Mouse (Mus musculus): ENCODE data around the gene Ptpn14.

Ptpn14 gene

GRCm38 (mm10) chr1:189863727-189864126, 135.7 kb downstream of the Ptpn14 start:
- intact Hi-C loops (cut with DNase I) = no loop called here

GRCm38 (mm10) chr1:189864301-189864700, 136.2 kb downstream of the Ptpn14 start:
- intact Hi-C loops (cut with DNase I) = no loop called here

- intact Hi-C loops (cut with DNase I) = no loop called here
Observed at GRCm38 (mm10) chr1:189864846-189865560, 136.9 kb downstream of the Ptpn14 start.

DNA sequence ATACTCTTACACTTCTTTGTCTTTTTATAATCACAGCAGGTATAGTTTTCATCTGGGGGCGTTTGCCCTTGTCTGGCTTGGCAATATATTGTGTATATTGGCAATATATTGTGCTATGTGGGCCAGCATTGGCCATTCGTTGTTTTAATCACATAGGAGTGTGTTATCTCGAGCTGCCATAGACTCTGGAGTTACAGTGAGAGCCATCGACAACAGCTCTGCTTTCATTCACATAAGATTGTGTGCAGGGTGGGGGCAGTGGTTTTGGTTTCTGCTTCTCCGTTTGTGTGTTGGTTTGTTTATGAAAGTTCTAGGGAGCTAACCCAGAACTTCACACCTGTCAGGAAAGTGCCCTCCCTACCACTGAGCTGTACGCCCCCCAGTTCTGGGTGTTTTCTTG, 138.6 kb downstream of the Ptpn14 start:
- intact Hi-C loops (cut with DNase I) = no loop called here

DNA sequence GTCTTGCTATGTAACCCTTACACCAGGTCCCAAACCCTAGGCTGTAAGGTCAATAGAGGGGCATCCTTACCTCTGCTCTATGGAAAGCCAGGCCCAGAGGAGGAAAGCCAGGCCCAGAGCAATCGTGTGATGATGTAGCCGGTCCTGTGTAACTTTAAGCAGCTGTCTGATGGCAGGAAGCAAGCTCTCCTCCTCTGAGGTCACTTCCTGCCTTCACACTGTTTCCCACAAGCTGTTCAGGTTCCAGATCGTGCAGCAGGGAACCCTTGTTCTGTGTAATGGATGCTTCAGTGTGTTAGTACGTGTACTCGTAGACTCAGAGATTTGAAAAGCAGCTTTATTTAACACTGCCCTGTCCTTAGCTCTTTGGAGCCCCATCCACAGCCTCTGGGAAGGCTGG, 139.0 kb downstream of the Ptpn14 start:
- intact Hi-C loops (cut with DNase I) = no loop called here

- intact Hi-C loops (cut with DNase I) = no loop called here
Observed at GRCm38 (mm10) chr1:189867497-189867896, 139.4 kb downstream of the Ptpn14 start.

DNA sequence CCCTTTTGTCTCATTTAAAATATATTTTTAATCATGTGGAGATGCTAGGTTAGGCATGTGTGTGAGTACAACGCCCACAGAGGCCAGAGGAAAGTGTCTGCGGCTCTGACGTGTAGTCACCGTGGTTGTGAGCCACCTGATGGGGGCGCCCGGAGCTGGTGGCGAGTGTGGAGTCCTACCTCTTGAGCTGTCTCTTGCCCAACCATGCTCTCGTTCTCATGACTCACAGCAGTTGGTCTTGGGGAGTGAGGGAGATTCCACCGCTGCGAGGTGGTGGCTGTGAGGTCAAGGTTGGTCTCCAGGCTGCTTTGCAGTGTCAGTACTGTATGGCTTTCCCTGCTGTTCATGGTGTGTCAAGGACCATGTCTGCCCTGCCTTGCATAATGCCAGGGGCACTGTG, 140.0 kb downstream of the Ptpn14 start:
- intact Hi-C loops (cut with DNase I) = no loop called here

DNA sequence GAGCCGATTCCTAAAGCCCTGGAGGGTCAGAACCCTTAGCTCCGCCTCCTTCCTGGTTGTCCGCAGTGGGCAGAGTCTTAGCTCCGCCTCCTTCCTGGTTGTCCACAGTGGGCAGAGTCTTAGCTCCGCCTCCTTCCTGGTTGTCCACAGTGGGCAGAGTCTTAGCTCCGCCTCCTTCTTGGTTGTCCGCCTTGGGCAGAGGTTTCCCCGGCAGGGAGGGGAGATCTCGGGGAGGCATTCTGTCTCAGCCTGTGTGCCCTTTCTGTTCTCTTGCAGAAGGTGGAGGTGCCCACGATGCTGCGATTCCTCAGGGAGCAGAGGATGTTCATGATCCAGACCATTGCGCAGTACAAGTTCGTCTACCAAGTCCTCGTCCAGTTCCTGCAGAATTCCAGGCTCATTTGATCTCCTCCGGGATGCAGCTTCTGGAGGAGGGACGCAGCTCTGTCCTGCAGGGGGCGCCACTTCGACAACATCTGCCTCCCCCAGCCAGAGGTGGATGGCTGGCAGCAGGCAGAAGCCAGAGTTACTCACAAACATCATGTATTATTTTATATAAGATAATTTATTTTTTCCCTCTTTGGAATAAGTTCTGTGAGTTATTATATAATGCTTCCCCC, 141.7 kb downstream of the Ptpn14 start:
- intact Hi-C loops (cut with DNase I) = no loop called here

GRCm38 (mm10) chr1:189870539-189870938, 142.5 kb downstream of the Ptpn14 start:
- intact Hi-C loops (cut with DNase I) = no loop called here

DNA sequence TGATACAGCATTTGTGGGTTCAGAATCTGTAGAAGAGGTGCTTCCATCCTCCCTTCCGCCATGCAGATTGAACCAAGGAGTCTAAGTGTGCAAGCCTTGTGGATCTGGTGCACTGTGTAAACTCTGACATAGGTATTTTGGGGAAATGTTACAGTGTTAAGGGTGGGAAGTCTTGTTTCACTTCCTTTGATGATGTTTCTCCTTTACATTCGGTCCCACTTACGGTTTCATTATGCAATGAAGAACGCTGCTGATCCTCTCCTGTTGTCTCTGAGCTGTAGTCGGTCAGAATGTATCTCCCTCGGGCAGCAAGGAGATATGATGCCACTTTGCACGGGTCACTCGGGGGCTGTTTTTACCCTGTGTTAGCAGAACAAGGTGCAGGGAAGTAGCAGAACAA, 143.6 kb downstream of the Ptpn14 start:
- intact Hi-C loops (cut with DNase I) = no loop called here

- intact Hi-C loops (cut with DNase I) = no loop called here
Observed at GRCm38 (mm10) chr1:189872050-189872449, 144.0 kb downstream of the Ptpn14 start.

DNA sequence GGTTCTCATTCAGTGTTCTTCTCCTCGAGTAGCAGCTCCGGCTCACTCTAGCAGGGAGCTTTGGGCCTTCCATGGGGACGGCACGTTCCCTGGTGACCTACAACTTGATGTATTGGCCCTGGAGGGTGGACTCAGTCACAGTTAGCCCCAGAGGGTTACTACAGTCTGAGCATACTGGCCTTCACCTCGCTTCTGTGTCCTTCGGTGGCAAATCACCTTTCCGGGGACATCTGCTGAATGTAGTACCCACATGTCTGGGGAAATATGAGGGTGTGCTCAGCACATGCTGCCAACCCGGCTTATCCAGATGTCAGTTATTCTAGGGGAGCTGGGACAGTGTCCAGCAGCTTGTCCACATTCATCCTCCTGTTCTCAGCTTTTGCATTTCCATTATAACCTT, 145.5 kb downstream of the Ptpn14 start:
- intact Hi-C loops (cut with DNase I) = no loop called here

- intact Hi-C loops (cut with DNase I) = no loop called here
Observed at GRCm38 (mm10) chr1:189875439-189875861, 147.4 kb downstream of the Ptpn14 start.

DNA sequence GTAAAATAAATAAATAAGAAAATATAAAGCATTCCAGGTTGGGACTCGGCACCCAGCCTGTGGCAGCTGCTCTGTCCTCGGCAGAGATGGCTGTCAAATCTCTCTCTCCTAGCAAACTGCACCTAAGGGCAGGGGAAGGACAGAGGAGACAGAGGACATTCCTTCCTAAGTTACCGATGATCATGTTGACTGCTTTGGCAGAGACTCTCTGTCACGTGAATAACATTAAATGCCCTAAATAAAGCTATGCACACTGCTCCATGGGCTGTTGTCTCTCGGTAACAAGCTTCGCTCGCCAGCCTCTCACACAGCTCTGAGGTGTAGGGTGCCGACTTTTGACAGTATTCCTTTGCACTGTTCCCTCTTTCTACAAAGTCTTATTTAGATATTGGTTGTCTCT, 148.1 kb downstream of the Ptpn14 start:
- intact Hi-C loops (cut with DNase I) = no loop called here

GRCm38 (mm10) chr1:189879212-189879611, 151.1 kb downstream of the Ptpn14 start:
- intact Hi-C loops (cut with DNase I) = no loop called here

DNA sequence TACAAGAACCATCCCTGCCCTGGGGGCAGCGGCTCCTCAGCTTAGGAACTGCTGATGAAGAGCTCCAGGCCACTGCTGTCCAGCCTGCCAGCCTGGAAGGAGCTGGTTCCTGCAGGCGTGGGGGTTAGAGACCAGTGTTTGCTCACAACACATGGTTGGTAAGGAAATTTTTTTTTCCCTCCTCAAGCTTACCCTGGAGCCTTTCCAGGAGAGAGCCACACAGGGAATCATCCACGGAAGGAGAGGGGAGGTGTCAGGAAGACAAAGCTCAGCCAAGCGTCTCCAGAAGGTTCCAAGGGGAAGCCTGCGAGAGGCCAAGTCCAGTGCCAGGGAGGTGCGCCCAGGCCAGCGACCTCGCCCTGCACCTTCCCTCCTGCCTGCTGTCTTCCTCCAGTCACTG, 151.9 kb downstream of the Ptpn14 start:
- intact Hi-C loops (cut with DNase I) = no loop called here

- intact Hi-C loops (cut with DNase I) = no loop called here
Observed at GRCm38 (mm10) chr1:189880745-189881144, 152.7 kb downstream of the Ptpn14 start.

DNA sequence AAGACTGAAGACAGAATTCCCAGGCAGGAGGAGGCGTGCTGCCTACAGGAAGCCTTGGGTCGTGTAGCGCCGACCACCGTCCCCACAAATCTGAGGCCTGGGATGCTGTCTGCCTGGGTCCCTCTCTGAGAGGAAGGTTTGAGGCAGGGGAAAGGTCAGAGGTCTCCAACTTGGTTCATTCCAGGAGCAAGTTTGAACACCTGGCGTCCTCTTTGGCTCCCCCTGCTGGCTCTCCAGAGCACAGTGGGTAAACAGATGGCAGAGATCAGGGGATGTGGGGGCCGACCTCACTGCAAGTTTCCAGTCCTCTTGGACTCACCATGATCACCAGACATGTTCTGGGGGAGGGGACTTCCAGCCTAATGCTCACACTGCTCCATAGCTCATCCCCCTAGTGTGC, 154.8 kb downstream of the Ptpn14 start:
- intact Hi-C loops (cut with DNase I) = loop anchor here (2.0 kb wide), 1 partner anchor 182 kb away; no protein-coding TSS in a partner anchor

GRCm38 (mm10) chr1:189883531-189884170, 155.6 kb downstream of the Ptpn14 start:
- intact Hi-C loops (cut with DNase I) = loop anchor here (2.0 kb wide), 1 partner anchor 183 kb away; no protein-coding TSS in a partner anchor

GRCm38 (mm10) chr1:189884951-189885350, 156.9 kb downstream of the Ptpn14 start:
- intact Hi-C loops (cut with DNase I) = no loop called here

DNA sequence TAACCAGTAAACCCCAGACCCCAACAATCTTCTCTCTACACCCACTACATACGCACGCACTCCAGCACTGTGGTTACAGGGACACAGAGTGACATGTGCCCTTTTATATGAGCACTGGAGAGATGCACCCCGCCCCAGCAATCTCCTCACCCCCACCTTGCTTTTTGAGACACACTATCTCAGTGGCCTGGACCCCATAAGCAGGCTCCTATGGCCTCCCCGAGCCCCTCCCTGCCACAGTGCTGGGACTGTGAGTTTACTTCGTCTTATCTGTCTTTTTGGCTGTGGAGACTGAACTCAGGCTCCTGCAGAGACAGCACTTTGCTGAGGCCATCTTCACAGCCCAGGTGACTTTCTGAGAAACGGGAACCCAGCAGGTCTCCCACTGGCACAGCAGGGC, 157.9 kb downstream of the Ptpn14 start:
- intact Hi-C loops (cut with DNase I) = loop anchor here (2.0 kb wide), 2 partner anchors 37 to 87 kb away; partner anchors contain the start of gene Smyd2

GRCm38 (mm10) chr1:189887518-189887917, 159.4 kb downstream of the Ptpn14 start:
- intact Hi-C loops (cut with DNase I) = loop anchor here (2.0 kb wide), 2 partner anchors 35 to 85 kb away; partner anchors contain the start of gene Smyd2

All from adrenal gland (tissue).